Mouse (Mus musculus): Measurements from ENCODE around the gene Slc31a2.

Gene Slc31a2

DNA sequence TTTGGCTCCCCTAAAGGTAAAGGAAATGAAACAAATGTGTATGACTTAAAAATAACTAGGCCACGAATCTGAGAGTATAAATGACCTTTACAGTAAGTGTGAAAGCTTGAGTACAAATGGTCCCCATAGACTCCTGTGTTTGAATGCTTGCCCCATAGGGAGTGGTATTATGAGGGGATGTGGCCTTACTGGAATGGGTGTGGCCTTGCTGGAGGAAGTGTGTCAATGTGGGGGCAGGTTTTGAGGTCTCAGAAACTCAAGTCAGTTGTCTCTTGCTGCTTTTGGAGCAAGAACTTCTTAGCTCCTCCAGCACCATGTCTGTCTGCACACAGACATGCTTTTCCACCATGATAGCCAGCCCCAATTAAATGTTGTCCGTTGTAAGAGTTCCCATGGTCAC, 54.1 kb downstream of the Slc31a2 start:
- CTCF ChIA-PET: interaction anchor here (0.6 kb wide), 1 partner anchor 9 kb away, joined by 4 read pairs; no protein-coding TSS in a partner anchor

DNA sequence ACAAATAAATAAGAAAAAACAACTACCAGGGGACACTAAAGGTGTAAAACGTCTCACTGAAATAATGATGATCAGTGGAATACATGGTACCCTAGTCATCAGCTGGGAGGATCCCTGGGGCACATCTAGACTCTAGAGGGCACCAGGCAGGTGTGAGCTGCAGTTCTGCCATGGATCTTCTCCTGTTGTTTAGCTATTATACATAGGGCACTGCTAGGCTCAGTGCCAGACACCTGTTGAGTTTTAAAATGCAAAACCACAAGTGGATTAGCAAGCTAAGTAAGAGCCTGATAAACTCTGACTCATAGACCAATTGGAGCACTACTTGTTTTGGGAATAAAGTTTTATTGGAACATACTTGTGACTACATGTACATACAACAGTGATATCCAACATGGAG, 55.9 kb downstream of the Slc31a2 start:
- CTCF ChIA-PET: no interaction called here

DNA sequence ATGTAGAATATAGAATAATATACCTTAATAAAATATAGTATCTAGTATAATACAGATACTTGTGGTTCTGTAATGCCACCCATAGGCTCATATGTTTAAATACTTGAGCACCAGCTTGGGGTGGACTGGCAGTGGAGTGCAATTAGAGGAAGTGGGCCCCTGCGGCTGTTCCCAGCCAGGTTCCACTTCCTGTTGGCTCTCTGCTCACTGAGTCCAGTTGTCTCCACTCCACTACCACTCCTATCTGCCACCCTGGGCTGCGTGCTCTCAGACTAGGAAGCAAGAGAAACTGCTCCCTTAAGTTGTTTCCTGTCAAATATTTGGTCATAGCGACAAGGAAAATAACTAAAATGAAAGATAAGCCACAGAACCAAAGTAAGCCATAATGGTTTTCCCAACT, 60.3 kb downstream of the Slc31a2 start:
- CTCF ChIA-PET: no interaction called here

DNA sequence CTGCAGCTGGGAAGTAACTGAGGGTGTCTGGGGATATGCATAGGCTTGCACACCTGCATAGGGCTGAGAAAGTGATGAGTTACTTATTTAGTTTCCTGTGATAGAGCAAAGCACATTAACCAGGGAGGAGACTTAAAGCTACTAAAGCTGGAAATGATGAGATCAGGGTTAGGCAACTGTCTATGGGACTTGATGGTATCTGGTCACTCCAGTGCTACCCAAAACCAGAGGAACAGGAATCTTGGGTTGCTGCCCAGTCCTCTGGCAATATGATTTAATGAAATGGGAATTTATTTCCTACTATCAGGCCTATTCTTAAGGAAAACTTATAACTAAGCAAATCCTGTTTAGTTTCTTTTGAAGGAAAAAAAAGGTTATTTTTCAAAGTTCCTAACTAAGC, 63.7 kb downstream of the Slc31a2 start:
- CTCF ChIA-PET: no interaction called here

DNA sequence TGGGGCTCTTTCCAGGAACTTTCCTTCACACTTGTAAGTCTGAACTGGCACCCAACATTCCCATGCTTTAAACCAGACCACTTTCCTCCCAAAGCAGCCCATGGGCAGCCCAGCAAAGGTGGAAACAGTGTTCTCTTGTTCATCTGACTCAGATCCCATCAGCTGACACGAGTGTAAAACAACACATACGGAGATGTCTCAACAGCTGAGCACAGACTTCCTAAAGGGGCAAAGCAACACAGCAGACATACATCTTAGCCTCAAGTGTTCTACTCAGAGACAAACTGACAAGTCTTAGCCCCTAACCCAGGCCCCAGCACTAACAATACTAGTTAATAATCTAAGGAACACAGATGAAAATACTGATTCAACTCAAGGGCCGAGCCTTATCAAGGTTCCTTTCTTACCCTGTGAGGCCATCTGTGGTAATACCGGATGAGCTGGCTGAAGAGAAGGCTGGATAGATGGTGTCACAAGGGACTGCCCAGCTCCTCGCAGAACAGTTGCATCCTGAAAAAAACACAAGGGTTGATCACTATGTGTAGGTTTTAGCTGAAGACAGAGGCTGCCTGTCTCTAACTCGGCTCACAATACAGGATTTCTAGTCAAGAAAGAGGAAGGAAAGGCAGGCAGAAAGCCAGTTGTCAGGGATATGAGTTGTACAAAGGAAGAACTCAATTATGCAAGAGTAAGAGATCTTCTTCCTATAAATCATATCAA, 66.7 kb downstream of the Slc31a2 start:
- CTCF ChIA-PET: no interaction called here

DNA sequence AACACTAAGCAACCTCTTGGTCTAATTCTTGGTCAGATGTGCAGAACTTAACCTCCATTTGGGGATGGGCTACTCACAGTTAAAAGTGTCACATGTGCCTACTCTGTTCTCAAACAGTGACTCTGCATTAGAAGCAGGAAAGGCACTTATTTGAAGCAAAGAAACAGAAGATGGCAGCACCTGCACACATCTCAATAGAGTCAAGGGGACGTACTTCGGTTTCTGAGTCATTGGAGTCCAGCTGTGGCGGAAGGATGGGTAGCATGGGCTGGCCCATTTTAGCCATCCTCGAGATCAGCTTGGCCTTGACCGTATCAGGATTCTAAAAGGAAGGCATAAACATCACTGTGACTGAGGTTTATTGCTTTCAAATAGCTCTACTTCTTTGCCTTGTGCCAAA, 69.6 kb downstream of the Slc31a2 start:
- CTCF ChIA-PET: no interaction called here

DNA sequence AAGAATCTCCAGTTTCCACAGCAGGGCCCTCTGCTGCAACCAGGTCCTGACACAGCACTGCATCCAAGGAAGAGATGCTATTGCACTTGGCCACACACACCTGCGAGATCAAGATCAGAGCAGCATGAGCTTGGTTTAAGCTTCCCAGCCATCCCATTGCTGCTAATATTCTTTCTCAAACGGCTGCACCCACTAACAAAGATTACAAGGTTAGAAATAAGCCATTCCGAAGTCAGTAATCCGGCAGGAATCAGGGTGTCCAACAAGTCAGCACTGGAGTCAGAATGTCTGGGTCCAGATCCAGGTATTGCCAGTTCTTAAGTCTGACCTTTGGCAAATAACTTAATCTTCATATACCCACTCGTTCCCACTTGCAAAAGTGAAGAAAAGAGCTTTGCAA, 76.2 kb downstream of the Slc31a2 start:
- CTCF ChIA-PET: no interaction called here

DNA sequence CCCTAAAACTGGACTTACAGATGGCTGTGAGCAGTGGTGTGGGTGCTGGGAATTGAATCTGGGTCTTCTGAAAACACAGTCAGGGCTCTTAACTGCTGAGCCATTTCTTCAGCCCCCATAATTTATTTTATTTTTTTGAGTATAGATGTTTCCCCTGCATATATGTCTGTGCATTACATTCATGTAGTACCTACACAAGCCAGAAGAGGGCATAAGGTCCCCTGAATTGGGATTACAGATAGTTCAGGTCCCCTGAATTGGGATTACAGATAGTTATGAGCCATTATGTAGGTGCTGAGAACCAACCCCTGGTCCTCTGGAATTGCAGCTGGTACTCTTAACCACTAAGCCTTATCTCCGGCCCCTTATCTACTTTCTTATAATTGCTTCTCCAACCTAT, 81.6 kb downstream of the Slc31a2 start:
- CTCF ChIA-PET: no interaction called here

DNA sequence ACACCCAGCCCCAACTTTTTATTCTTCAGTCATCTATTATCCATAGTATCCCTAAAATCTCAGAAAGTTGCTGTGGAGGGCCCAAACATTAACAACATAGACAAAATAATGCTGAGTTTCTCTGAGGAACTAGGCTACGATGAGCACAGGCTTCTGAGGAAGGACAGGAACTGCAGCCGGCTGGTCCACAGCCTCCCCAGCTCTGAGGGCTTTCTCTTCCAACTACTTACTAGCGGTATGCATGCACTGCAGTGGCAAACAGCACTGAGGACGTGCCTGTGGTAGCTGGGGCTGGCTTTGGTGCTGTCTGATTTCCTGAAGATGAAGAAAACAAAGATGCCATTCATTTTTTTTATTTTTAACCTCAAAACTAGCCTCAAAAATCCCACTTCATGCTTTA, 83.5 kb downstream of the Slc31a2 start:
- CTCF ChIA-PET: no interaction called here

DNA sequence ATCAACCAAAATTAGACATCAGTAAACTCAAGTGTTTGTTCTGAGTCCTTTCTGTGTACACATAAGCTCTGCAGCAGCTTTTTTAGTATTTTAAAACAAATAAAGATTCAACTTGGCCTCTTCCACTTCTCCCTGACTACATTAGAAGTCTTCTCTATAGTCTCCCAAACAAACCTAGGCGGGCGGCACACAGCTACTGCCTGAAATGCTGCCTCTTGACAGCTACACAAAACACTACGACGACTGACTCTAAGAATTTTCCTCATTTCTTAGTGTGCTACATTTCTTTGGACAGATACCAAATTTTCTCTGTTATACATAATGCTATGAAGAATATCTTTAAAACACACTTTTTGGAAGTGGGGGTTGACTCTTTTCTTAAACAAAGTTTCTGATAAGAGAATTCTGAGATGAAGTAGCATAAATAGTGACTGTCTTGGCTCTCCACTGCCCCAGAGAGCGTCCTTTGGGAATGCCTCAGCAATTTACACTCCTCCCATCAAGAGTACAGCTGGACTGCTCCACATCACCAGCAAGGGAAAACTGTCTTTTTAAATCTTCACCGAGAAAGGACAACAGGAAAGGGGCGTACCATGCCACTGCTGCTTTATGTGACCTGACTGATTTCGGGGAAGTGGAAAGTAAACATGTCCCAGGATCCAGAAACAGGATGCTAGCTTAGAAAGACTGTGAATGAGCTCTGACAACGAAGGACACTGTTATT, 85.4 kb downstream of the Slc31a2 start:
- CTCF ChIA-PET: no interaction called here
